Mouse (Mus musculus): ENCODE results near the gene Zfp111.

- TF ChIP-seq CTCF (conservative IDR thresholded peaks at IDR 0.05; ENCODE audit: insufficient read depth, insufficient read length, low read depth, low read length) (no peak), POLR2A (IDR thresholded peaks at IDR 0.05; ENCODE audit: low read depth, low read length) (no peak)
Observed at GRCm38 (mm10) chr7:24196961-24197360, 14.3 kb downstream of the Zfp111 start.
